Mouse (Mus musculus) heart, embryonic 14.5 days (tissue): Measurements from ENCODE around the gene Hipk1. TPM values are rescaled to one million over a fixed set of nuclear protein-coding genes. Genes with fewer than 3 reads are reported as not detected.

Experiments
- ATAC-seq: fragments of 200-750 bp; cut with Nextera tagmentation; 2 replicates; pipeline ENCODE4 v1.8.0; 2017; ENCODE audit warnings: low read depth, moderate TSS enrichment; ENCODE audit not compliant: insufficient number of reproducible peaks, insufficient read depth, low FRiP score
- H3K27ac ChIP-seq, 2 experiments: fragments of 200-500 bp in 1 of 2; fragments of 300-500 bp in 1 of 2; sonication (generic) in 1 of 2; replicated peaks in 1 of 2; 2 replicates each; pipeline ENCODE4 v1.5.1; 2012 to 2014; ENCODE audit warnings: low read depth in 2 of 2, low read length in 2 of 2, control low read depth in 1 of 2, mild to moderate bottlenecking in 1 of 2, mixed read lengths in 1 of 2; ENCODE audit not compliant: control insufficient read depth in 1 of 2, insufficient read depth in 1 of 2
- H3K27me3 ChIP-seq: fragments of 300-500 bp; sonication (generic); 2 replicates; pipeline ENCODE4 v1.6.1; 2014; ENCODE audit warnings: mild to moderate bottlenecking, low read length, control low read depth; ENCODE audit not compliant: control insufficient read depth, insufficient read depth
- H3K36me3 ChIP-seq: fragments of 300-500 bp; sonication (generic); 2 replicates; pipeline ENCODE4 v1.6.1; 2014; ENCODE audit warnings: mild to moderate bottlenecking, control low read depth, low read length, mixed read lengths; ENCODE audit not compliant: control insufficient read depth, insufficient read depth
- H3K4me1 ChIP-seq, 2 experiments: fragments of 200-500 bp in 1 of 2; fragments of 300-500 bp in 1 of 2; sonication (generic) in 1 of 2; 2 replicates each; pipeline ENCODE4 v1.6.1; 2012 to 2014; ENCODE audit warnings: low read length in 2 of 2, control low read depth in 1 of 2, mixed read lengths in 1 of 2; ENCODE audit not compliant: control insufficient read depth in 2 of 2, insufficient read depth in 2 of 2
- H3K4me2 ChIP-seq: fragments of 300-500 bp; sonication (generic); 2 replicates; pipeline ENCODE4 v1.6.1; 2014; ENCODE audit warnings: mild to moderate bottlenecking, low read length
- H3K4me3 ChIP-seq, 2 experiments: fragments of 200-500 bp in 1 of 2; fragments of 300-500 bp in 1 of 2; sonication (generic) in 1 of 2; 2 replicates each; pipeline ENCODE4 v1.5.1; 2012 to 2014; ENCODE audit warnings: low read length in 2 of 2, mild to moderate bottlenecking in 2 of 2, control low read depth in 1 of 2, low read depth in 1 of 2, moderate library complexity in 1 of 2; ENCODE audit not compliant: control insufficient read depth in 1 of 2, insufficient read depth in 1 of 2
- H3K9ac ChIP-seq: fragments of 300-500 bp; sonication (generic); 2 replicates; pipeline ENCODE4 v1.6.1; 2014; ENCODE audit warnings: mild to moderate bottlenecking, low read length
- H3K9me3 ChIP-seq: fragments of 300-500 bp; sonication (generic); 2 replicates; pipeline ENCODE4 v1.6.1; 2016; ENCODE audit warnings: low read length, control low read depth; ENCODE audit not compliant: control insufficient read depth
- WGBS: fragments of 180-500 bp; shearing (Covaris S2); extraction: QIAGEN DNeasy Blood & Tissue Kit; methylation state at CpG from one replicate; pipeline ENCODE4 v1.1.7; 2014; 5-methylcytosine and 5-hydroxymethylcytosine counted together
- polyA plus RNA-seq: library from polyadenylated mRNA; unstranded; fragments of >200 nt; fragmentation: Nextera tagmentation; extraction: Ambion mirVana; gene quantifications from 2 replicates; pipeline ENCODE4 v1.2.1, GENCODE M21; 2014

The Hipk1 gene
- polyA plus RNA-seq, 1 experiment from 2014 or later = 15.3 TPM

GRCm38 (mm10) chr3:103735776-103736600 lies 55.4 kb downstream of the Hipk1 start:
- H3K36me3 ChIP-seq = no peaks in the 10 kb centered on the region
- peak overlapping the region; percentile 43 to 45; a peak in 3 of 4 replicates for H3K4me3 ChIP-seq
- peak; percentile 5; the same call in 1 of the 2 replicates for ATAC-seq
- H3K4me2 ChIP-seq = peak overlapping the region; percentile 68
- H3K4me1 ChIP-seq = peaks cover 46% of the 10 kb centered on the region in 2 experiments
- no peaks in the 10 kb centered on the region for H3K27me3 ChIP-seq
- H3K9ac ChIP-seq = peak overlapping the region; percentile 74
- H3K9me3 ChIP-seq = no peaks in the 10 kb centered on the region
- WGBS = 49% methylated on average over 28 of the region's 28 CpGs
- H3K27ac ChIP-seq = peak overlapping the region; percentile 85 to 94

GRCm38 (mm10) chr3:103734696-103735519 lies 56.5 kb downstream of the Hipk1 start:
- H3K9ac ChIP-seq = peak overlapping the region; percentile 42; the same call in 1 of the 2 replicates

GRCm38 (mm10) chr3:103733799-103734695 lies 57.3 kb downstream of the Hipk1 start:
- Histone ChIP-seq H3K27ac (no peak overlapping the region), H3K9ac (peak overlapping the region; percentile 42; the same call in 1 of the 2 replicates), H3K4me2 (peak overlapping the region; percentile 68), H3K4me3 (no peak overlapping the region), H3K36me3 (no peaks in the 10 kb centered on the region), H3K27me3 (no peaks in the 10 kb centered on the region), H3K9me3 (no peaks in the 10 kb centered on the region), H3K4me1 (peaks cover 46% of the 10 kb centered on the region in 2 experiments)
- 45% methylated on average over 19 of the region's 19 CpGs for WGBS
- no peak for ATAC-seq

More at GRCm38 (mm10) chr3:103734696-103735519, 56.5 kb downstream of the Hipk1 start:
- ATAC-seq = no peak
- peak overlapping the region; percentile 72 to 85 for H3K27ac ChIP-seq
- H3K36me3 ChIP-seq = no peaks in the 10 kb centered on the region
- H3K27me3 ChIP-seq = no peaks in the 10 kb centered on the region
- no peaks in the 10 kb centered on the region for H3K9me3 ChIP-seq
- 14% methylated on average over 11 of the region's 11 CpGs for WGBS
- peak overlapping the region; percentile 68 for H3K4me2 ChIP-seq
- H3K4me1 ChIP-seq = peaks cover 46% of the 10 kb centered on the region in 2 experiments
- H3K4me3 ChIP-seq = no peak overlapping the region

- H3K4me3 ChIP-seq = no peak overlapping the region
- 53% methylated on average over 2 of the region's 2 CpGs for WGBS
- H3K9me3 ChIP-seq = no peaks in the 10 kb centered on the region
- no peaks in the 10 kb centered on the region for H3K36me3 ChIP-seq
- H3K9ac ChIP-seq = no peak overlapping the region
- peaks cover 40 to 46% of the 10 kb centered on the region in 2 experiments for H3K4me1 ChIP-seq
- no peak overlapping the region for H3K4me2 ChIP-seq
- H3K27ac ChIP-seq = no peak overlapping the region
- H3K27me3 ChIP-seq = no peaks in the 10 kb centered on the region
- no peak for ATAC-seq
Measured at GRCm38 (mm10) chr3:103733176-103733575, 58.2 kb downstream of the Hipk1 start.

GRCm38 (mm10) chr3:103732116-103732515 lies 59.2 kb downstream of the Hipk1 start:
- no peak for ATAC-seq
- WGBS = 95% methylated on average over 3 of the region's 3 CpGs
- H3K4me2 ChIP-seq = no peak overlapping the region
- no peaks in the 10 kb centered on the region for H3K9me3 ChIP-seq
- H3K4me1 ChIP-seq = peaks cover 33 to 38% of the 10 kb centered on the region in 2 experiments
- H3K27me3 ChIP-seq = no peaks in the 10 kb centered on the region
- H3K9ac ChIP-seq = no peak overlapping the region
- H3K4me3 ChIP-seq = no peak overlapping the region
- no peaks in the 10 kb centered on the region for H3K36me3 ChIP-seq
- no peak overlapping the region for H3K27ac ChIP-seq

GRCm38 (mm10) chr3:103729850-103730249 lies 61.5 kb downstream of the Hipk1 start:
- WGBS = 72% methylated on average over 9 of the region's 9 CpGs
- no peak overlapping the region for H3K27ac ChIP-seq
- peaks cover 10 to 15% of the 10 kb centered on the region in 2 experiments for H3K4me1 ChIP-seq
- H3K27me3 ChIP-seq = no peaks in the 10 kb centered on the region
- ATAC-seq = no peak
- no peak overlapping the region for H3K9ac ChIP-seq
- no peaks in the 10 kb centered on the region for H3K36me3 ChIP-seq
- no peak overlapping the region for H3K4me3 ChIP-seq
- no peak overlapping the region for H3K4me2 ChIP-seq
- H3K9me3 ChIP-seq = no peaks in the 10 kb centered on the region
